Mouse (Mus musculus) frontal cortex, postnatal 10 days (tissue): ENCODE results near the gene Svop.

Experiments
- DNase-seq, 2 experiments: peaks; one replicate each; pipeline ENCODE4 v3.0.0; 2022; ENCODE audit warnings: low spot score in 2 of 2, mixed read lengths in 1 of 2

Gene Svop

GRCm38 (mm10) chr5:114046604-114047003, 44.8 kb downstream of the Svop start:
- DNase-seq: no peak

GRCm38 (mm10) chr5:114046151-114046550, 45.2 kb downstream of the Svop start:
- DNase-seq: no peak

- DNase-seq: no peak
These were observed 46.2 kb downstream of the Svop start for GRCm38 (mm10) chr5:114045134-114045533.

- DNase-seq: no peak
These were observed 47.6 kb downstream of the Svop start for GRCm38 (mm10) chr5:114043800-114044199.

GRCm38 (mm10) chr5:114041327-114041930, 49.9 kb downstream of the Svop start:
- DNase-seq: no peak

- DNase-seq: no peak
These were observed 50.5 kb downstream of the Svop start for GRCm38 (mm10) chr5:114040911-114041310.

GRCm38 (mm10) chr5:114040508-114040907, 50.9 kb downstream of the Svop start:
- DNase-seq: no peak

GRCm38 (mm10) chr5:114035111-114035510, 56.3 kb downstream of the Svop start:
- no peak for DNase-seq

- no peak for DNase-seq
These were observed 57.0 kb downstream of the Svop start for GRCm38 (mm10) chr5:114034393-114034792.

GRCm38 (mm10) chr5:114032161-114032763, 59.1 kb downstream of the Svop start:
- DNase-seq: no peak

GRCm38 (mm10) chr5:114030652-114031051, 60.7 kb downstream of the Svop start:
- no peak for DNase-seq

GRCm38 (mm10) chr5:114028111-114028510, 63.3 kb downstream of the Svop start:
- DNase-seq: no peak

- no peak for DNase-seq
These were observed 64.0 kb downstream of the Svop start for GRCm38 (mm10) chr5:114027217-114027944.

- no peak for DNase-seq
These were observed 66.5 kb downstream of the Svop start for GRCm38 (mm10) chr5:114024885-114025284.

- DNase-seq: no peak
These were observed 67.0 kb downstream of the Svop start for GRCm38 (mm10) chr5:114024390-114024789.

GRCm38 (mm10) chr5:114015121-114015520, 76.2 kb downstream of the Svop start:
- no peak for DNase-seq

GRCm38 (mm10) chr5:114009049-114009448, 82.3 kb downstream of the Svop start:
- DNase-seq: no peak

- no peak for DNase-seq
These were observed 83.5 kb downstream of the Svop start for GRCm38 (mm10) chr5:114007753-114008453.

- DNase-seq: no peak
These were observed 84.4 kb downstream of the Svop start for GRCm38 (mm10) chr5:114006974-114007373.

GRCm38 (mm10) chr5:114005100-114005499, 86.3 kb downstream of the Svop start:
- no peak for DNase-seq

GRCm38 (mm10) chr5:114004573-114004972, 86.8 kb downstream of the Svop start:
- DNase-seq: no peak

- DNase-seq: no peak
These were observed 87.8 kb downstream of the Svop start, which contains the start of gene Dao for GRCm38 (mm10) chr5:114003542-114003941. TSS of gene Dao (plus strand) at chr5:114003703.
